Mouse (Mus musculus): ENCODE data around the gene Stk24. TPM values are rescaled to one million over a fixed set of nuclear protein-coding genes. Genes with fewer than 3 reads are reported as not detected.
A peak's percentile ranks its signal among the peaks of the same experiment; 100 is the strongest.

Gene Stk24
- polyA plus RNA-seq, 1 experiment from 2014 or later = 33.2 TPM

DNA sequence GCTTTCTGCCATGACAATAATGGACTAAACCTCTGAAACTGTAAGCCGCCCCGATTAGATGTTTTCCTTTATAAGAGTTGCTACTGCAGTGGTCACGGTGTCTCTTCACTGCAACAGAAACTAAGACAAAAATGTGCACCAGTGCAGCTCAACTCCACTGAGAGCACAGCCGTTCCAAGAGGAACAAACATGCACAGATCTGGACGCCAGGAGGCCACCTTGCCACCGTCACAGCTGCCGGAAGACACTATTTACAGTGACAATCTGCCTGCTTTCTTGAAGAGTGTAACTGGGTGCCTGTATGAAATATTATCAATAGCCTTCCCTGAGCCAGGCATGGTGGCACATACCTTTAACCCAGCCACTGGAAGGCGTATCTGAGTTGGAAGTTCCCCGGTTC lies 6.8 kb downstream of the Stk24 start:
- H3K4me2 ChIP-seq (ENCODE audit: low read depth, low read length) = no peak overlapping the region
- ATAC-seq (ENCODE audit: insufficient read depth, low FRiP score) = no peak

GRCm38 (mm10) chr14:121371911-121372820 lies 7.6 kb downstream of the Stk24 start:
- Histone ChIP-seq H3K36me3 (ENCODE audit: control insufficient read depth, insufficient read depth, low read length) (no peaks in the 10 kb centered on the region), H3K4me2 (ENCODE audit: low read depth, low read length) (no peak overlapping the region), H3K4me1 (ENCODE audit: control insufficient read depth, insufficient read depth, low read length) (peaks cover 63% of the 10 kb centered on the region), H3K27ac (ENCODE audit: low read length) (peak overlapping the region; percentile 51; the same call in 1 of the 2 replicates), H3K9me3 (replicated peaks; ENCODE audit: control insufficient read depth, low read length) (no peaks in the 10 kb centered on the region), H3K9ac (ENCODE audit: low read length) (no peak overlapping the region), H3K27me3 (ENCODE audit: control insufficient read depth, insufficient read depth, low read length) (no peaks in the 10 kb centered on the region), H3K4me3 (replicated peaks; ENCODE audit: low read length) (no peak overlapping the region)
- 57% methylated on average over 5 of the region's 5 CpGs for WGBS
- no peak for ATAC-seq (ENCODE audit: insufficient read depth, low FRiP score)

More for the DNA sequence above, 6.8 kb downstream of the Stk24 start:
- Histone ChIP-seq H3K27ac (ENCODE audit: low read length) (no peak overlapping the region), H3K36me3 (ENCODE audit: control insufficient read depth, insufficient read depth, low read length) (no peaks in the 10 kb centered on the region), H3K9me3 (replicated peaks; ENCODE audit: control insufficient read depth, low read length) (no peaks in the 10 kb centered on the region), H3K27me3 (ENCODE audit: control insufficient read depth, insufficient read depth, low read length) (no peaks in the 10 kb centered on the region), H3K4me3 (replicated peaks; ENCODE audit: low read length) (no peak overlapping the region), H3K4me1 (ENCODE audit: control insufficient read depth, insufficient read depth, low read length) (peaks cover 60% of the 10 kb centered on the region), H3K9ac (ENCODE audit: low read length) (no peak overlapping the region)
- WGBS = 83% methylated on average over 9 of the region's 9 CpGs

GRCm38 (mm10) chr14:121369385-121369784 lies 10.4 kb downstream of the Stk24 start:
- ATAC-seq (ENCODE audit: insufficient read depth, low FRiP score) = no peak

GRCm38 (mm10) chr14:121368108-121368705 lies 11.6 kb downstream of the Stk24 start:
- peak overlapping the region; percentile 56 for H3K27ac ChIP-seq (ENCODE audit: low read length)
- no peaks in the 10 kb centered on the region for H3K36me3 ChIP-seq (ENCODE audit: control insufficient read depth, insufficient read depth, low read length)
- no peaks in the 10 kb centered on the region for H3K27me3 ChIP-seq (ENCODE audit: control insufficient read depth, insufficient read depth, low read length)
- no peak overlapping the region for H3K4me3 ChIP-seq (replicated peaks; ENCODE audit: low read length)
- H3K4me1 ChIP-seq (ENCODE audit: control insufficient read depth, insufficient read depth, low read length) = peaks cover 70% of the 10 kb centered on the region
- WGBS = 36% methylated on average over 4 of the region's 4 CpGs
- peak overlapping the region; percentile 27; the same call in 1 of the 2 replicates for H3K9ac ChIP-seq (ENCODE audit: low read length)
- H3K4me2 ChIP-seq (ENCODE audit: low read depth, low read length) = 0 out of 2 replicates have a peak overlapping the region, but pooled peaks have one; percentile 6
- no peaks in the 10 kb centered on the region for H3K9me3 ChIP-seq (replicated peaks; ENCODE audit: control insufficient read depth, low read length)
- ATAC-seq (ENCODE audit: insufficient read depth, low FRiP score) = no peak

More at GRCm38 (mm10) chr14:121369385-121369784, 10.4 kb downstream of the Stk24 start:
- Histone ChIP-seq H3K4me1 (ENCODE audit: control insufficient read depth, insufficient read depth, low read length) (peaks cover 76% of the 10 kb centered on the region), H3K9ac (ENCODE audit: low read length) (peak overlapping the region; percentile 8; the same call in 1 of the 2 replicates), H3K4me3 (replicated peaks; ENCODE audit: low read length) (no peak overlapping the region), H3K27me3 (ENCODE audit: control insufficient read depth, insufficient read depth, low read length) (no peaks in the 10 kb centered on the region), H3K9me3 (replicated peaks; ENCODE audit: control insufficient read depth, low read length) (no peaks in the 10 kb centered on the region), H3K36me3 (ENCODE audit: control insufficient read depth, insufficient read depth, low read length) (no peaks in the 10 kb centered on the region), H3K4me2 (ENCODE audit: low read depth, low read length) (no peak overlapping the region), H3K27ac (ENCODE audit: low read length) (peak overlapping the region; percentile 56; the same call in 1 of the 2 replicates)
- 52% methylated on average over 5 of the region's 5 CpGs for WGBS

GRCm38 (mm10) chr14:121365991-121366728 lies 13.7 kb downstream of the Stk24 start:
- peak; percentile 61 for ATAC-seq (ENCODE audit: insufficient read depth, low FRiP score)

GRCm38 (mm10) chr14:121365390-121365789 lies 14.4 kb downstream of the Stk24 start:
- Histone ChIP-seq H3K27me3 (ENCODE audit: control insufficient read depth, insufficient read depth, low read length) (no peaks in the 10 kb centered on the region), H3K4me2 (ENCODE audit: low read depth, low read length) (0 out of 2 replicates have a peak overlapping the region, but pooled peaks have one; percentile 39), H3K9me3 (replicated peaks; ENCODE audit: control insufficient read depth, low read length) (no peaks in the 10 kb centered on the region), H3K4me1 (ENCODE audit: control insufficient read depth, insufficient read depth, low read length) (peaks cover 74% of the 10 kb centered on the region), H3K36me3 (ENCODE audit: control insufficient read depth, insufficient read depth, low read length) (no peaks in the 10 kb centered on the region), H3K27ac (ENCODE audit: low read length) (peak overlapping the region; percentile 56), H3K4me3 (replicated peaks; ENCODE audit: low read length) (no peak overlapping the region), H3K9ac (ENCODE audit: low read length) (no peak overlapping the region)
- ATAC-seq (ENCODE audit: insufficient read depth, low FRiP score) = no peak
- 51% methylated on average over 7 of the region's 7 CpGs for WGBS

More at GRCm38 (mm10) chr14:121365991-121366728, 13.7 kb downstream of the Stk24 start:
- Histone ChIP-seq H3K4me3 (replicated peaks; ENCODE audit: low read length) (no peak overlapping the region), H3K27me3 (ENCODE audit: control insufficient read depth, insufficient read depth, low read length) (no peaks in the 10 kb centered on the region), H3K9ac (ENCODE audit: low read length) (peak overlapping the region; percentile 31), H3K4me1 (ENCODE audit: control insufficient read depth, insufficient read depth, low read length) (peaks cover 70% of the 10 kb centered on the region), H3K27ac (ENCODE audit: low read length) (peak overlapping the region; percentile 56), H3K9me3 (replicated peaks; ENCODE audit: control insufficient read depth, low read length) (no peaks in the 10 kb centered on the region), H3K4me2 (ENCODE audit: low read depth, low read length) (peak overlapping the region; percentile 39), H3K36me3 (ENCODE audit: control insufficient read depth, insufficient read depth, low read length) (no peaks in the 10 kb centered on the region)
- WGBS = 47% methylated on average over 17 of the region's 17 CpGs

- Histone ChIP-seq H3K36me3 (ENCODE audit: control insufficient read depth, insufficient read depth, low read length) (no peaks in the 10 kb centered on the region), H3K27ac (ENCODE audit: low read length) (no peak overlapping the region), H3K4me3 (replicated peaks; ENCODE audit: low read length) (no peak overlapping the region), H3K9me3 (replicated peaks; ENCODE audit: control insufficient read depth, low read length) (no peaks in the 10 kb centered on the region), H3K9ac (ENCODE audit: low read length) (no peak overlapping the region), H3K4me1 (ENCODE audit: control insufficient read depth, insufficient read depth, low read length) (peaks cover 77% of the 10 kb centered on the region), H3K27me3 (ENCODE audit: control insufficient read depth, insufficient read depth, low read length) (no peaks in the 10 kb centered on the region), H3K4me2 (ENCODE audit: low read depth, low read length) (no peak overlapping the region)
- no peak for ATAC-seq (ENCODE audit: insufficient read depth, low FRiP score)
- WGBS = 88% methylated on average over 7 of the region's 7 CpGs
These were observed 15.5 kb downstream of the Stk24 start for GRCm38 (mm10) chr14:121364282-121364681.

GRCm38 (mm10) chr14:121361319-121362114 lies 18.3 kb downstream of the Stk24 start:
- 60% methylated on average over 17 of the region's 17 CpGs for WGBS
- no peaks in the 10 kb centered on the region for H3K27me3 ChIP-seq (ENCODE audit: control insufficient read depth, insufficient read depth, low read length)
- H3K9me3 ChIP-seq (replicated peaks; ENCODE audit: control insufficient read depth, low read length) = no peaks in the 10 kb centered on the region
- H3K27ac ChIP-seq (ENCODE audit: low read length) = peak overlapping the region; percentile 59
- H3K36me3 ChIP-seq (ENCODE audit: control insufficient read depth, insufficient read depth, low read length) = no peaks in the 10 kb centered on the region
- peaks cover 77% of the 10 kb centered on the region for H3K4me1 ChIP-seq (ENCODE audit: control insufficient read depth, insufficient read depth, low read length)
- H3K4me3 ChIP-seq (replicated peaks; ENCODE audit: low read length) = no peak overlapping the region
- peak; percentile 59 for ATAC-seq (ENCODE audit: insufficient read depth, low FRiP score)
- no peak overlapping the region for H3K4me2 ChIP-seq (ENCODE audit: low read depth, low read length)
- no peak overlapping the region for H3K9ac ChIP-seq (ENCODE audit: low read length)

Measured in stomach, embryonic 16.5 days (tissue).